Mouse (Mus musculus) kidney, embryonic 14.5 days (tissue): Measurements from ENCODE around the gene Safb. TPM values are rescaled to one million over a fixed set of nuclear protein-coding genes. Genes with fewer than 3 reads are reported as not detected.
"Not testable (repeated sequence)": the region's sequence is repeated elsewhere in the genome, so short reads cannot be mapped to it uniquely, and the experiment has no call there.

Experiments
- ATAC-seq: fragments of 200-750 bp; cut with Nextera tagmentation; 2 replicates; pipeline ENCODE4 v1.8.0; 2017; ENCODE audit warnings: moderate number of reproducible peaks, mild to moderate bottlenecking, moderate TSS enrichment, moderate library complexity; ENCODE audit not compliant: low FRiP score, low TSS enrichment
- H3K27ac ChIP-seq: fragments of 300-500 bp; sonication (generic); 2 replicates; pipeline ENCODE4 v1.5.1; 2014; ENCODE audit warnings: low read depth, mild to moderate bottlenecking, low read length, moderate library complexity, mixed read lengths
- H3K27me3 ChIP-seq: fragments of 300-500 bp; sonication (generic); 2 replicates; pipeline ENCODE4 v1.6.1; 2014; ENCODE audit warnings: mild to moderate bottlenecking, low read length; ENCODE audit not compliant: control insufficient read depth, insufficient read depth
- H3K36me3 ChIP-seq: fragments of 300-500 bp; sonication (generic); 2 replicates; pipeline ENCODE4 v1.6.1; 2014; ENCODE audit warnings: low read length, mixed read lengths; ENCODE audit not compliant: control insufficient read depth, insufficient read depth
- H3K4me1 ChIP-seq: fragments of 300-500 bp; sonication (generic); 2 replicates; pipeline ENCODE4 v1.6.1; 2014; ENCODE audit warnings: low read length, mixed read lengths; ENCODE audit not compliant: control insufficient read depth, insufficient read depth
- H3K4me2 ChIP-seq: fragments of 300-500 bp; sonication (generic); replicated peaks from 2 replicates; pipeline ENCODE4 v1.6.1; 2014; ENCODE audit warnings: low read depth, mild to moderate bottlenecking, low read length
- H3K4me3 ChIP-seq: fragments of 300-500 bp; sonication (generic); 2 replicates; pipeline ENCODE4 v1.5.1; 2014; ENCODE audit warnings: mild to moderate bottlenecking, low read length
- H3K9ac ChIP-seq: fragments of 300-500 bp; sonication (generic); 2 replicates; pipeline ENCODE4 v1.6.1; 2014; ENCODE audit warnings: low read depth, mild to moderate bottlenecking, low read length, moderate library complexity
- H3K9me3 ChIP-seq: fragments of 300-500 bp; sonication (generic); 2 replicates; pipeline ENCODE4 v1.6.1; 2016; ENCODE audit warnings: low read length; ENCODE audit not compliant: control insufficient read depth
- WGBS: fragments of 180-500 bp; shearing (Covaris S2); extraction: QIAGEN DNeasy Blood & Tissue Kit; methylation state at CpG from one replicate; pipeline ENCODE4 v1.1.7; 2014; 5-methylcytosine and 5-hydroxymethylcytosine counted together
- polyA plus RNA-seq: library from polyadenylated mRNA; unstranded; fragments of >200 nt; fragmentation: Nextera tagmentation; extraction: Ambion mirVana; gene quantifications from 2 replicates; pipeline ENCODE4 v1.2.1, GENCODE M21; 2014

Safb gene
- polyA plus RNA-seq, 1 experiment from 2014 or later = 102 TPM

DNA sequence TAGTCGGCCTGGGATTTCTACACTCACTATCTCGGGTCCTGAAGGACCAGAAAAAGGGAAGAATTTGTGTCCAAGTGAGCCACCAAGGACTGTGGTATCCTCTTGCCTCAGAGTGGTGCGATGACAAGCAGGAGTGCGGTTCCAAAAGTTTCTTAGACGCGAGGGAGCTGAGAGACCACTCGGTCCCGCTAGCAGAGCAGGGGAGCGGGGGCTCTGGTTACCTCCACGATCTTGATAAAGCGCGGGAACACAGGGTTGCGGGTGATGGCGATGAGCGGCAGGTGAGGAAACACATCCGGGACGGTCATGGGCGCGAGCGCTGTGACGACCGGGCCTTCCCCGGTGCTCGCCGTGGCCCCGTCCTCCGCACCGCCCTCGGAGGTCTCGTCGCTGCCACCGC lies 41.6 kb downstream of the Safb start:
- Histone ChIP-seq H3K9me3 (no peaks in the 10 kb centered on the region), H3K4me3 (peak overlapping the region; percentile 79), H3K4me1 (peaks cover 11% of the 10 kb centered on the region), H3K27ac (0 out of 2 replicates have a peak overlapping the region, but pooled peaks have one; percentile 2), H3K36me3 (peaks cover 29% of the 10 kb centered on the region), H3K9ac (peak overlapping the region; percentile 82), H3K27me3 (no peaks in the 10 kb centered on the region), H3K4me2 (peak overlapping the region; percentile 66)
- WGBS = under 1% methylated on average over 27 of the region's 32 CpGs
- no peak for ATAC-seq

GRCm38 (mm10) chr17:56626754-56627470 lies 42.3 kb downstream of the Safb start, which contains the start of gene Lonp1:
Lonp1 (minus strand) TSS chr17:56626887.
- peak within 1 kb of the TSS; percentile 66 for H3K4me2 ChIP-seq
- H3K27ac ChIP-seq = peak within 1 kb of the TSS; percentile 75; the same call in 1 of the 2 replicates
- no peaks in the 10 kb centered on the region for H3K9me3 ChIP-seq
- H3K36me3 ChIP-seq = peaks cover 23% of the 10 kb centered on the region
- peak; percentile 93 for ATAC-seq
- H3K4me3 ChIP-seq = peak within 1 kb of the TSS; percentile 79
- H3K27me3 ChIP-seq = no peaks in the 10 kb centered on the region
- H3K9ac ChIP-seq = peak within 1 kb of the TSS; percentile 82
- H3K4me1 ChIP-seq = peaks cover 11% of the 10 kb centered on the region
- WGBS = under 1% methylated on average over 51 of the region's 51 CpGs

DNA sequence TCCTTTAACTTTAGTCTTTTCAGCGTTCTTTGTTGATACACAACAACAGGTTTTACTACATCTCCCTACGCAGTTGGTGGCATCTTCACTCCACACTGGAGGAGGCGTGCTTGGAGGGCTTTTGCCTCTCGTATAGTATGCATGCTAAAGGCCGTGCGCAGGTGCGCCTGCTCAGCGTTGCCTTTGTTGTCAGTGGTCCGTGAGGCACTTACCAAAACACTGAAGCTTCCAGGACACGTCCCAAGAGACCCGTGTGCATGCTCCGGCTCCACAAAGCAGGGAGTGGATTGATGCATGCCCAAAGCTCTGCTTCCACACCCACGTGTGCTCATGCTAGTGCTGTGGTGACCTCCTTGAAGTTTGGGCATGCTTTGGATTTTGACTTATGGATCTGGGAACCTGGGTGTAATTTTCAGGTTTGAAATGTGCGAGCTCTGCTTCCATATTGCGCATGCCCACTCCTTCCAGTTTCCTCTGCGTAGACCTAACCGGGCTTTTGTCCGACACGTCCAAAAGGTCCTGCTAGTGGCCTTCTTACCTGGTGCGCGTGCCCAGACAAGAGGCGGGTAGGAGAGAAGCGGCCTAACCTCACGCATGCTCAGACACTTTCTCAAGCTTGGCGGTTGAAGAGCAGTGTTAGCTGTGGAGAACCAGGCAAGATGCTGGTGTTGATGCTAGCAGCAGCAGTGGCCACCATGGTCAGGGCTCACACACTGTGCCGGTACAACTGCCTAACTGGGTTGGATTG lies 43.1 kb downstream of the Safb start, which contains the start of gene Catsperd:
Gene Catsperd (plus strand): TSS at position 614 of the 748 bp plus-strand sequence.
- peak within 1 kb of the TSS; percentile 24; the same call in 1 of the 2 replicates for H3K9ac ChIP-seq
- H3K27ac ChIP-seq = peak within 1 kb of the TSS; percentile 75; the same call in 1 of the 2 replicates
- H3K4me1 ChIP-seq = peaks cover 11% of the 10 kb centered on the region
- WGBS = 8% methylated on average over 26 of the region's 26 CpGs
- H3K9me3 ChIP-seq = no peaks in the 10 kb centered on the region
- peak within 1 kb of the TSS; percentile 66 for H3K4me2 ChIP-seq
- H3K36me3 ChIP-seq = peaks cover 15% of the 10 kb centered on the region
- ATAC-seq = peak; percentile 58
- H3K27me3 ChIP-seq = no peaks in the 10 kb centered on the region
- peak within 1 kb of the TSS; percentile 79 for H3K4me3 ChIP-seq

- H3K4me1 ChIP-seq, H3K4me2 ChIP-seq, H3K36me3 ChIP-seq, H3K9ac ChIP-seq, H3K27ac ChIP-seq, H3K27me3 ChIP-seq, H3K9me3 ChIP-seq, ATAC-seq, H3K4me3 ChIP-seq: not testable (repeated sequence)
- WGBS = 88% methylated on average over 27 of the region's 27 CpGs
Observed at GRCm38 (mm10) chr17:56629800-56630781, 45.5 kb downstream of the Safb start.

- Histone ChIP-seq H3K9ac (no peak overlapping the region), H3K4me3 (no peak overlapping the region), H3K36me3 (no peaks in the 10 kb centered on the region), H3K4me2 (no peak overlapping the region), H3K4me1 (no peaks in the 10 kb centered on the region), H3K27ac (no peak overlapping the region), H3K9me3 (no peaks in the 10 kb centered on the region), H3K27me3 (no peaks in the 10 kb centered on the region)
- ATAC-seq = no peak
- WGBS = 54% methylated on average over 4 of the region's 4 CpGs
Observed at GRCm38 (mm10) chr17:56631807-56632206, 47.2 kb downstream of the Safb start.

GRCm38 (mm10) chr17:56634023-56634422 lies 49.4 kb downstream of the Safb start:
- ATAC-seq = no peak
- Histone ChIP-seq H3K36me3 (no peaks in the 10 kb centered on the region), H3K27me3 (no peaks in the 10 kb centered on the region), H3K4me2 (no peak overlapping the region), H3K4me3 (no peak overlapping the region), H3K9me3 (no peaks in the 10 kb centered on the region), H3K4me1 (no peaks in the 10 kb centered on the region), H3K27ac (no peak overlapping the region), H3K9ac (no peak overlapping the region)
- 86% methylated on average over 6 of the region's 6 CpGs for WGBS

GRCm38 (mm10) chr17:56643237-56643636 lies 58.6 kb downstream of the Safb start:
- Histone ChIP-seq H3K4me3 (no peak overlapping the region), H3K36me3 (no peaks in the 10 kb centered on the region), H3K4me2 (no peak overlapping the region), H3K4me1 (no peaks in the 10 kb centered on the region), H3K9me3 (no peaks in the 10 kb centered on the region), H3K27me3 (no peaks in the 10 kb centered on the region), H3K27ac (no peak overlapping the region), H3K9ac (no peak overlapping the region)
- no peak for ATAC-seq
- WGBS = 79% methylated on average over 4 of the region's 4 CpGs

GRCm38 (mm10) chr17:56647546-56647945 lies 62.9 kb downstream of the Safb start:
- Histone ChIP-seq H3K27ac (no peak overlapping the region), H3K9ac (no peak overlapping the region), H3K36me3 (no peaks in the 10 kb centered on the region), H3K4me2 (no peak overlapping the region), H3K27me3 (no peaks in the 10 kb centered on the region), H3K4me3 (no peak overlapping the region), H3K4me1 (no peaks in the 10 kb centered on the region), H3K9me3 (no peaks in the 10 kb centered on the region)
- no peak for ATAC-seq
- WGBS = 58% methylated on average over 11 of the region's 13 CpGs
